Mouse (Mus musculus) lung, postnatal 0 days (tissue): ENCODE results near the gene Ptpn12.

Experiments used
- CTCF ChIP-seq: IDR thresholded peaks from 2 replicates; pipeline ENCODE4 v1.5.1; 2016; ENCODE audit warnings: antibody characterized with exemption, mild to moderate bottlenecking
- EP300 ChIP-seq: IDR thresholded peaks from 2 replicates; pipeline ENCODE4 v1.6.1; 2016; ENCODE audit warnings: antibody characterized with exemption, mild to moderate bottlenecking, control low read depth

DNA sequence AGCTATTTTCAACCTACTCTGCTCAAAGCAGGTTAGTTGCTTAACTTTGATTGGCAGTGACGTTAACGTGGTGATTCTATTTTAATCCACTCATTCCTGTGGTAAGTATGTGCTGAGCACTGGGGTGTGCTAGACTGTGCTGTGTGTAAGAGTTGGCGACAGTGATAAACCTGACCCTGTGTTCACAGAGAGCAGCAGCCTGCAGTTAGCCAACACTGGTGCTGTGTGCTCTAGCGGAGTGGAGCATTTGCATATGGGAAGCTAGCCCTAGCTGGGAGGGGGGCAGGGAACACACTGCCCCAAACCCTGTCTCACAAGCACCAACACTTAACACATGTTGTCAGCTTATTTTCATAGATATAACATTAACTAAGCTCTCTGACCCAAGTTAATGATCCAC, 87.8 kb downstream of the Ptpn12 start:
- TF ChIP-seq CTCF (no peak), EP300 (no peak)
